Mouse (Mus musculus): ENCODE measurements around the gene Srsf6. TPM values are rescaled to one million over a fixed set of nuclear protein-coding genes. Genes with fewer than 3 reads are reported as not detected.
"Not testable (repeated sequence)": the region's sequence is repeated elsewhere in the genome, so short reads cannot be mapped to it uniquely, and the experiment has no call there.

The Srsf6 gene
- 138 and 164 TPM in 2 replicates for polyA plus RNA-seq (2015; fragmentation: Nextera tagmentation; extraction: Ambion mirVana)

- DNase-seq (peak; percentile 79), ATAC-seq (ENCODE audit: low read depth) (peak; percentile 91)
- peak within 1 kb of the TSS; percentile 82 for H3K4me2 ChIP-seq
- peaks cover 37% of the 10 kb centered on the region for H3K36me3 ChIP-seq
- H3K9ac ChIP-seq: peak within 1 kb of the TSS; percentile 99
- 0% methylated on average over 68 of the region's 68 CpGs for WGBS (ENCODE audit: insufficient replicate concordance)
- H3K4me1 ChIP-seq (replicated peaks): peaks cover 45% of the 10 kb centered on the region
- peak within 1 kb of the TSS; percentile 93 for H3K27ac ChIP-seq
- peak within 1 kb of the TSS; percentile 98 for H3K4me3 ChIP-seq (replicated peaks)
- no peaks in the 10 kb centered on the region for H3K27me3 ChIP-seq
- H3K9me3 ChIP-seq (replicated peaks): 0 out of 2 replicates have a peak, but pooled peaks cover 4% of the 10 kb centered on the region
These were observed at the start of gene Srsf6 for GRCm38 (mm10) chr2:162931123-162931673. Gene Srsf6, plus strand, starts transcription at chr2:162931528.

GRCm38 (mm10) chr2:162884101-162884500 lies 47.2 kb upstream of the Srsf6 start:
- ATAC-seq (ENCODE audit: low read depth) (no peak), DNase-seq (no peak)
- Histone ChIP-seq H3K27me3 (no peaks in the 10 kb centered on the region), H3K4me2 (no peak overlapping the region), H3K4me1 (replicated peaks) (no peaks in the 10 kb centered on the region), H3K4me3 (replicated peaks) (no peak overlapping the region), H3K36me3 (no peaks in the 10 kb centered on the region), H3K9ac (no peak overlapping the region), H3K9me3 (replicated peaks) (no peaks in the 10 kb centered on the region), H3K27ac (no peak overlapping the region)
- 34% methylated on average over 2 of the region's 2 CpGs for WGBS (ENCODE audit: insufficient replicate concordance)

- no peak overlapping the region for H3K4me2 ChIP-seq
- no peaks in the 10 kb centered on the region for H3K4me1 ChIP-seq (replicated peaks)
- ATAC-seq (ENCODE audit: low read depth): no peak
- DNase-seq: no peak
- H3K36me3 ChIP-seq: no peaks in the 10 kb centered on the region
- no peak overlapping the region for H3K4me3 ChIP-seq (replicated peaks)
- H3K9ac ChIP-seq: no peak overlapping the region
- WGBS (ENCODE audit: insufficient replicate concordance): 51% methylated on average over 5 of the region's 5 CpGs
- H3K27ac ChIP-seq: no peak overlapping the region
- no peaks in the 10 kb centered on the region for H3K9me3 ChIP-seq (replicated peaks)
- H3K27me3 ChIP-seq: no peaks in the 10 kb centered on the region
These were observed 44.2 kb upstream of the Srsf6 start for GRCm38 (mm10) chr2:162887121-162887520.

GRCm38 (mm10) chr2:162888677-162889076 lies 42.7 kb upstream of the Srsf6 start:
- no peak for ATAC-seq (ENCODE audit: low read depth)
- no peak overlapping the region for H3K27ac ChIP-seq

GRCm38 (mm10) chr2:162889191-162889590 lies 42.1 kb upstream of the Srsf6 start:
- Histone ChIP-seq H3K4me1 (replicated peaks) (no peaks in the 10 kb centered on the region), H3K27ac (no peak overlapping the region), H3K4me3 (replicated peaks) (no peak overlapping the region), H3K27me3 (no peaks in the 10 kb centered on the region), H3K4me2 (no peak overlapping the region), H3K9ac (no peak overlapping the region), H3K36me3 (no peaks in the 10 kb centered on the region), H3K9me3 (replicated peaks) (no peaks in the 10 kb centered on the region)
- ATAC-seq (ENCODE audit: low read depth) (no peak), DNase-seq (no peak)
- 54% methylated on average over 7 of the region's 7 CpGs for WGBS (ENCODE audit: insufficient replicate concordance)

More at GRCm38 (mm10) chr2:162888677-162889076, 42.7 kb upstream of the Srsf6 start:
- H3K4me2 ChIP-seq: no peak overlapping the region
- H3K9me3 ChIP-seq (replicated peaks): no peaks in the 10 kb centered on the region
- no peak for DNase-seq
- H3K36me3 ChIP-seq: no peaks in the 10 kb centered on the region
- WGBS (ENCODE audit: insufficient replicate concordance): 71% methylated on average over 8 of the region's 8 CpGs
- H3K27me3 ChIP-seq: no peaks in the 10 kb centered on the region
- no peak overlapping the region for H3K9ac ChIP-seq
- H3K4me1 ChIP-seq (replicated peaks): no peaks in the 10 kb centered on the region
- H3K4me3 ChIP-seq (replicated peaks): no peak overlapping the region

- Histone ChIP-seq H3K36me3 (no peaks in the 10 kb centered on the region), H3K9ac (no peak overlapping the region), H3K27ac (no peak overlapping the region), H3K4me1 (replicated peaks) (no peaks in the 10 kb centered on the region), H3K27me3 (no peaks in the 10 kb centered on the region), H3K4me2 (no peak overlapping the region), H3K4me3 (replicated peaks) (no peak overlapping the region), H3K9me3 (replicated peaks) (no peaks in the 10 kb centered on the region)
- 61% methylated on average over 12 of the region's 12 CpGs for WGBS (ENCODE audit: insufficient replicate concordance)
- no peak for ATAC-seq (ENCODE audit: low read depth)
- no peak for DNase-seq
These were observed 41.6 kb upstream of the Srsf6 start for GRCm38 (mm10) chr2:162889731-162890130.

DNA sequence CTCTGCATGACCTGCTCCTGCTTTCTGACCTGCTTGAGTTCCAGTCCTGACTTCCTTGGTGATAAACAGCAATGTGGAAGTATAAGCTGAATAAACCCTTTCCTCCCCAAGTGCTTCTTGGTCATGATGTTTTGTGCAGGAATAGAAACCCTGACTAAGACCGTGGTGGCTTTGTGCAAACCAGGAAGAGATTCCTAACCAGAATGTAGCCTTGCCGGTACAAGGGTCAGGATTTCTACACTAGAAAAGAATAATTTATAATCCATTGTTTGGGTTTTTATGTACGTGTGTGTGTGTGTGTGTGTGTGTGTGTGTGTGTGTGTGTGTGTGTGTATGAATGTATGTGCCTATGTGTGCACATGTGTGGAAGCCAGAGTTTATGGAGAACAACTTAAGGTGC lies 38.3 kb upstream of the Srsf6 start:
- not testable (repeated sequence) for H3K4me2 ChIP-seq; H3K9me3 ChIP-seq (replicated peaks); H3K4me3 ChIP-seq (replicated peaks); H3K27ac ChIP-seq; ATAC-seq (ENCODE audit: low read depth); H3K27me3 ChIP-seq; H3K9ac ChIP-seq; DNase-seq; H3K4me1 ChIP-seq (replicated peaks); H3K36me3 ChIP-seq
- WGBS (ENCODE audit: insufficient replicate concordance): 63% methylated on average over 3 of the region's 3 CpGs

DNA sequence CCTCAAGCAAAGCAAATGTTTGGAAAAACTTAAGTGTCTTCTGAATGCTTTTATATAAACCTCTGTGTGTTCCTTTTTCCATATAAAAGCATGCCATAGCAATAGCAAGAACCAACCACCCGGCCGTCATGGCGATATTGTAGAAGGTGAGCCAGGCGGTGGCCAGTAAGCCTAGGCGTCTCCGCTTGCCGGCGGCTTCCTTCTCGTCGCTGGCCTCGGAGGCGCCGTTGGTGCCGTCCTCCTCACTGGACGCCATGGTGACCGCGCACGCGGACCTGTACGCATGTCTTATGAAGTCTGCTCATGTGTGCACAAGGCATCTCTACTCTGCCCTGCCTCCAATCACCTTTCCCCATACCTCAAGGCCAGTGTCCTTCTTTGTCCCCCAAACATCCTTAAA lies 32.1 kb upstream of the Srsf6 start:
- H3K4me2 ChIP-seq; H3K4me1 ChIP-seq (replicated peaks); H3K9ac ChIP-seq; H3K9me3 ChIP-seq (replicated peaks); H3K27me3 ChIP-seq; H3K27ac ChIP-seq; ATAC-seq (ENCODE audit: low read depth); H3K4me3 ChIP-seq (replicated peaks); H3K36me3 ChIP-seq; DNase-seq: not testable (repeated sequence)
- 81% methylated on average over 20 of the region's 20 CpGs for WGBS (ENCODE audit: insufficient replicate concordance)

- no peaks in the 10 kb centered on the region for H3K9me3 ChIP-seq (replicated peaks)
- H3K27ac ChIP-seq: no peak overlapping the region
- 52% methylated on average over 12 of the region's 12 CpGs for WGBS (ENCODE audit: insufficient replicate concordance)
- H3K4me1 ChIP-seq (replicated peaks): no peaks in the 10 kb centered on the region
- no peak for ATAC-seq (ENCODE audit: low read depth)
- no peak overlapping the region for H3K4me3 ChIP-seq (replicated peaks)
- no peaks in the 10 kb centered on the region for H3K27me3 ChIP-seq
- no peaks in the 10 kb centered on the region for H3K36me3 ChIP-seq
- DNase-seq: no peak
- H3K9ac ChIP-seq: no peak overlapping the region
- no peak overlapping the region for H3K4me2 ChIP-seq
These were observed 31.3 kb upstream of the Srsf6 start for GRCm38 (mm10) chr2:162899880-162900589.

GRCm38 (mm10) chr2:162900590-162900916 lies 30.8 kb upstream of the Srsf6 start:
- DNase-seq: no peak
- WGBS (ENCODE audit: insufficient replicate concordance): 26% methylated on average over 2 of the region's 2 CpGs
- H3K9ac ChIP-seq: no peak overlapping the region
- H3K27me3 ChIP-seq: no peaks in the 10 kb centered on the region
- ATAC-seq (ENCODE audit: low read depth): no peak
- H3K27ac ChIP-seq: no peak overlapping the region
- no peaks in the 10 kb centered on the region for H3K36me3 ChIP-seq
- H3K4me1 ChIP-seq (replicated peaks): no peaks in the 10 kb centered on the region
- no peak overlapping the region for H3K4me2 ChIP-seq
- no peaks in the 10 kb centered on the region for H3K9me3 ChIP-seq (replicated peaks)
- H3K4me3 ChIP-seq (replicated peaks): no peak overlapping the region

DNA sequence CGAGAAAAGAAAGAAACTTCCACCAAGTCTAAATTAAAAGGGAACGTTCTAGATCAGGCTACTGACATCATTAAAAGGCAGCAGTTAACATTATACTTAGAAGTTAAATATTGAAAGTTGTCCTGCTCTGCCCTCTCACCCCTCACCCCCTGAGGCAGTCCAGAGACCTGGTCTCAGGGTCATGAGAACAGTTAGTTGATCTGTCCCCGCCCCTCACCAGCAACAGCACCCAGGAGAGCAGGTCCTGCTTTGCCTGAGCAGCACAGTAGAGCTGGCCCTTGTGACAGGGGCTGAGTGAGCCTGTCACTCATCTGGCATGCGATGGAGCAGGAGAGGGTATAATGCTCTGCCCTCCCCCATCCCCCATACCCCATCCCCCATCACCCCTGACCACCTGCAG lies 25.4 kb upstream of the Srsf6 start:
- DNase-seq (no peak), ATAC-seq (ENCODE audit: low read depth) (0 out of 2 replicates have a peak, but pooled peaks have one; percentile 36)
- Histone ChIP-seq H3K27me3 (peaks cover 2% of the 10 kb centered on the region; the same call in 1 of the 2 replicates), H3K9me3 (replicated peaks) (no peaks in the 10 kb centered on the region), H3K27ac (no peak overlapping the region), H3K4me1 (replicated peaks) (no peaks in the 10 kb centered on the region), H3K36me3 (no peaks in the 10 kb centered on the region), H3K9ac (no peak overlapping the region), H3K4me3 (replicated peaks) (no peak overlapping the region), H3K4me2 (no peak overlapping the region)
- 39% methylated on average over 4 of the region's 4 CpGs for WGBS (ENCODE audit: insufficient replicate concordance)

GRCm38 (mm10) chr2:162908052-162908491 lies 23.3 kb upstream of the Srsf6 start:
- Histone ChIP-seq H3K27me3 (peaks cover 2% of the 10 kb centered on the region; the same call in 1 of the 2 replicates), H3K27ac (no peak overlapping the region)

More at GRCm38 (mm10) chr2:162908052-162908491, 23.3 kb upstream of the Srsf6 start:
- H3K4me2 ChIP-seq: no peak overlapping the region
- no peaks in the 10 kb centered on the region for H3K9me3 ChIP-seq (replicated peaks)
- H3K9ac ChIP-seq: no peak overlapping the region
- ATAC-seq (ENCODE audit: low read depth): no peak
- H3K4me3 ChIP-seq (replicated peaks): no peak overlapping the region
- no peak for DNase-seq
- H3K4me1 ChIP-seq (replicated peaks): no peaks in the 10 kb centered on the region
- no peaks in the 10 kb centered on the region for H3K36me3 ChIP-seq
- 44% methylated on average over 16 of the region's 16 CpGs for WGBS (ENCODE audit: insufficient replicate concordance)
